Mouse (Mus musculus): ENCODE measurements around the gene Rcbtb2.

DNA sequence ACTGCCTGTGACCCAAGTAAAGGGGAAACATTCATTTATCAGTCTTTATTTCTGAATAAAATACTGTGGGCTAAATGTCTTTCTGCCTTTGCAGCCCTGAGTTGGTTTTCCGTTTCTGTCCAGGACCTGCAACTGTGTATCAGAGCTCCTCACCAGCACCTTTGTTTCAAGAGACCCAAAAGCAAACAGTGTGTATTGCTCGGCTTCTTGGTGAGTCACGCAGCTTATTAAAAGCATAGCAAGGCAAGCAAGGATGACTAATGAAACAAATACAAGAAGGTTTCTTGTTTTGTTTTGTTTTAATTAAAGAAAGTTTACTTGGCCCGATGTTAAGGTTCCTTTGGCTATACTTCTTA, at the start of gene Rcbtb2:
- TF ChIP-seq CTCF (IDR thresholded peaks at IDR 0.05; ENCODE audit: borderline replicate concordance, insufficient read depth, low read length), result no peak
- TF ChIP-seq POLR2A (IDR thresholded peaks at IDR 0.05; ENCODE audit: low read depth, low read length), result no peak

Measured in embryonic fibroblast, embryonic 13.5 days (primary cell).